Mouse (Mus musculus) hindbrain, postnatal 0 days (tissue): ENCODE data around the gene Plcl2. TPM values are rescaled to one million over a fixed set of nuclear protein-coding genes. Genes with fewer than 3 reads are reported as not detected.

Source experiments
- ATAC-seq: fragments of 200-750 bp; cut with Nextera tagmentation; 2 replicates; pipeline ENCODE4 v1.8.0; 2017; ENCODE audit warnings: mild to moderate bottlenecking, moderate TSS enrichment, moderate library complexity
- DNase-seq: peaks from one replicate; pipeline ENCODE4 v3.0.0-alpha.2; 2015; ENCODE audit warnings: low spot score
- H3K27ac ChIP-seq: fragments of 300-500 bp; sonication (generic); 2 replicates; pipeline ENCODE4 v1.5.1; 2014; ENCODE audit warnings: mild to moderate bottlenecking
- H3K27me3 ChIP-seq: fragments of 300-500 bp; sonication (generic); 2 replicates; pipeline ENCODE4 v1.6.1; 2014; ENCODE audit warnings: low read length, mixed read lengths; ENCODE audit not compliant: insufficient read depth
- H3K36me3 ChIP-seq: fragments of 300-500 bp; sonication (generic); 2 replicates; pipeline ENCODE4 v1.6.1; 2014; ENCODE audit warnings: low read length, mixed read lengths; ENCODE audit not compliant: insufficient read depth
- H3K4me1 ChIP-seq: fragments of 300-500 bp; sonication (generic); 2 replicates; pipeline ENCODE4 v1.6.1; 2014; ENCODE audit warnings: antibody characterized with exemption, low read length, mixed read lengths; ENCODE audit not compliant: insufficient read depth
- H3K4me2 ChIP-seq: fragments of 300-500 bp; sonication (generic); 2 replicates; pipeline ENCODE4 v1.6.1; 2014; ENCODE audit warnings: low read depth, mild to moderate bottlenecking, low read length, moderate library complexity, mixed read lengths
- H3K4me3 ChIP-seq: fragments of 300-500 bp; sonication (generic); 2 replicates; pipeline ENCODE4 v1.5.1; 2014; ENCODE audit warnings: low read length
- H3K9ac ChIP-seq: fragments of 300-500 bp; sonication (generic); replicated peaks from 2 replicates; pipeline ENCODE4 v1.6.1; 2014; ENCODE audit warnings: mild to moderate bottlenecking, low read length, moderate library complexity, mixed read lengths
- H3K9me3 ChIP-seq: fragments of 300-500 bp; sonication (generic); 2 replicates; pipeline ENCODE4 v1.6.1; 2016; ENCODE audit warnings: low read length, mixed read lengths
- CTCF ChIP-seq: IDR thresholded peaks from 2 replicates; pipeline ENCODE4 v1.5.1; 2016; ENCODE audit warnings: antibody characterized with exemption, control low read depth, low read depth
- WGBS: fragments of 180-500 bp; shearing (Covaris S2); extraction: QIAGEN DNeasy Blood & Tissue Kit; methylation state at CpG from one replicate; pipeline ENCODE4 v1.1.7; 2014; 5-methylcytosine and 5-hydroxymethylcytosine counted together
- polyA plus RNA-seq: library from polyadenylated mRNA; unstranded; fragments of >200 nt; fragmentation: Nextera tagmentation; extraction: Ambion mirVana; gene quantifications from 2 replicates; pipeline ENCODE4 v1.2.1, GENCODE M21; 2015
- total RNA-seq: library from RNA; depleted of rRNA; stranded (reverse); fragments of >200 nt; gene quantifications from 2 replicates; pipeline ENCODE4 v1.2.3, GENCODE M21; 2014

The Plcl2 gene
- total and polyA plus RNA-seq, 2 experiments from 2014 or later: 8.3 to 41.2 TPM

GRCm38 (mm10) chr17:50508055-50508774, 988 bp upstream of the Plcl2 start:
- peak overlapping the region; percentile 49 for H3K4me3 ChIP-seq
- H3K4me1 ChIP-seq: peaks cover 6% of the 10 kb centered on the region; the same call in 1 of the 2 replicates
- peak overlapping the region; percentile 61 for H3K9ac ChIP-seq
- DNase-seq (no peak), ATAC-seq (peak; percentile 24)
- H3K27ac ChIP-seq: peak overlapping the region; percentile 62
- no peaks in the 10 kb centered on the region for H3K27me3 ChIP-seq
- 12% methylated on average over 18 of the region's 18 CpGs for WGBS
- no peaks in the 10 kb centered on the region for H3K9me3 ChIP-seq
- TF ChIP-seq CTCF: no peak
- H3K4me2 ChIP-seq: peak overlapping the region; percentile 64
- H3K36me3 ChIP-seq: no peaks in the 10 kb centered on the region

- no peaks in the 10 kb centered on the region for H3K9me3 ChIP-seq
- H3K36me3 ChIP-seq: no peaks in the 10 kb centered on the region
- H3K4me2 ChIP-seq: peak overlapping the region; percentile 64
- ATAC-seq (peak; percentile 88), DNase-seq (peak; percentile 84)
- WGBS: under 1% methylated on average over 56 of the region's 72 CpGs
- peak overlapping the region; percentile 62 for H3K27ac ChIP-seq
- no peaks in the 10 kb centered on the region for H3K27me3 ChIP-seq
- peaks cover 6% of the 10 kb centered on the region; the same call in 1 of the 2 replicates for H3K4me1 ChIP-seq
- H3K9ac ChIP-seq: peak overlapping the region; percentile 61
- peak; percentile 53 for TF ChIP-seq CTCF
- peak overlapping the region; percentile 49 for H3K4me3 ChIP-seq
Measured at GRCm38 (mm10) chr17:50508775-50509250, 390 bp upstream of the Plcl2 start.

- Histone ChIP-seq H3K9ac (peak overlapping the region; percentile 61), H3K27ac (peak overlapping the region; percentile 62; the same call in 1 of the 2 replicates), H3K4me1 (peaks cover 6% of the 10 kb centered on the region; the same call in 1 of the 2 replicates), H3K9me3 (no peaks in the 10 kb centered on the region), H3K4me3 (peak overlapping the region; percentile 49), H3K4me2 (peak overlapping the region; percentile 64), H3K27me3 (no peaks in the 10 kb centered on the region), H3K36me3 (no peaks in the 10 kb centered on the region)
- DNase-seq (no peak), ATAC-seq (no peak)
- WGBS: 46% methylated on average over 2 of the region's 2 CpGs
- no peak for TF ChIP-seq CTCF
Measured at GRCm38 (mm10) chr17:50510279-50510678, 1.1 kb downstream of the Plcl2 start.

GRCm38 (mm10) chr17:50510741-50511140, 1.5 kb downstream of the Plcl2 start:
- no peak for TF ChIP-seq CTCF
- no peaks in the 10 kb centered on the region for H3K27me3 ChIP-seq
- peak overlapping the region; percentile 64 for H3K4me2 ChIP-seq
- peak overlapping the region; percentile 13; the same call in 1 of the 2 replicates for H3K9ac ChIP-seq
- ATAC-seq (no peak), DNase-seq (no peak)
- 77% methylated on average over 1 of the region's 1 CpGs for WGBS
- peaks cover 6% of the 10 kb centered on the region; the same call in 1 of the 2 replicates for H3K4me1 ChIP-seq
- H3K9me3 ChIP-seq: no peaks in the 10 kb centered on the region
- H3K4me3 ChIP-seq: peak overlapping the region; percentile 49
- no peak overlapping the region for H3K27ac ChIP-seq
- H3K36me3 ChIP-seq: no peaks in the 10 kb centered on the region

GRCm38 (mm10) chr17:50512222-50512621, 3.0 kb downstream of the Plcl2 start:
- ATAC-seq: no peak
- Histone ChIP-seq H3K9ac (no peak overlapping the region), H3K36me3 (no peaks in the 10 kb centered on the region), H3K27ac (no peak overlapping the region), H3K4me1 (peaks cover 6% of the 10 kb centered on the region; the same call in 1 of the 2 replicates), H3K4me2 (peak overlapping the region; percentile 24; the same call in 1 of the 2 replicates), H3K27me3 (no peaks in the 10 kb centered on the region), H3K9me3 (no peaks in the 10 kb centered on the region), H3K4me3 (no peak overlapping the region)
- TF ChIP-seq CTCF: no peak
- no peak for DNase-seq
- WGBS: 87% methylated on average over 5 of the region's 5 CpGs

- DNase-seq (no peak), ATAC-seq (no peak)
- H3K4me2 ChIP-seq: no peak overlapping the region
- no peaks in the 10 kb centered on the region for H3K9me3 ChIP-seq
- peaks cover 6% of the 10 kb centered on the region; the same call in 1 of the 2 replicates for H3K4me1 ChIP-seq
- H3K36me3 ChIP-seq: no peaks in the 10 kb centered on the region
- H3K4me3 ChIP-seq: no peak overlapping the region
- H3K27ac ChIP-seq: no peak overlapping the region
- whole genome bisulfite sequencing: 93% methylated on average over 7 of the region's 7 CpGs
- no peak overlapping the region for H3K9ac ChIP-seq
- H3K27me3 ChIP-seq: no peaks in the 10 kb centered on the region
- TF ChIP-seq CTCF: no peak
Measured at GRCm38 (mm10) chr17:50512841-50513240, 3.6 kb downstream of the Plcl2 start.

- H3K4me2 ChIP-seq: no peak overlapping the region
- no peak overlapping the region for H3K9ac ChIP-seq
- DNase-seq (no peak), ATAC-seq (no peak)
- WGBS: 97% methylated on average over 7 of the region's 7 CpGs
- no peaks in the 10 kb centered on the region for H3K9me3 ChIP-seq
- H3K36me3 ChIP-seq: no peaks in the 10 kb centered on the region
- TF ChIP-seq CTCF: no peak
- no peak overlapping the region for H3K4me3 ChIP-seq
- peaks cover 6% of the 10 kb centered on the region; the same call in 1 of the 2 replicates for H3K4me1 ChIP-seq
- no peaks in the 10 kb centered on the region for H3K27me3 ChIP-seq
- H3K27ac ChIP-seq: no peak overlapping the region
Measured at GRCm38 (mm10) chr17:50513376-50513775, 4.2 kb downstream of the Plcl2 start.
